Mouse (Mus musculus): ENCODE data around the gene Opcml. TPM values are rescaled to one million over a fixed set of nuclear protein-coding genes. Genes with fewer than 3 reads are reported as not detected.

Opcml gene
- polyA plus RNA-seq, 1 experiment, result 43.6 TPM

- Histone ChIP-seq H3K4me3 (replicated peaks; ENCODE audit: insufficient read depth, low read depth, low read length) (no peak overlapping the region), H3K27me3 (ENCODE audit: control insufficient read depth, insufficient read depth, low read length) (no peaks in the 10 kb centered on the region), H3K4me1 (ENCODE audit: control insufficient read depth, insufficient read depth, low read length) (no peaks in the 10 kb centered on the region; the same call in 1 of the 2 replicates), H3K27ac (ENCODE audit: insufficient read depth, low read length) (no peak overlapping the region)
- DNase-seq, result peak; percentile 40 to 76
- TF ChIP-seq CTCF (IDR thresholded peaks at IDR 0.05; ENCODE audit: borderline replicate concordance, insufficient read depth, low read depth, low read length) (no peak), POLR2A (IDR thresholded peaks at IDR 0.05; ENCODE audit: borderline replicate concordance, insufficient read depth, low read length) (no peak)
- 58% methylated on average over 8 of the region's 8 CpGs for WGBS
These were observed 435.4 kb downstream of the Opcml start for GRCm38 (mm10) chr9:28225824-28226569.

- TF ChIP-seq CTCF (IDR thresholded peaks at IDR 0.05; ENCODE audit: borderline replicate concordance, insufficient read depth, low read depth, low read length) (no peak), POLR2A (IDR thresholded peaks at IDR 0.05; ENCODE audit: borderline replicate concordance, insufficient read depth, low read length) (no peak)
- Histone ChIP-seq H3K4me3 (replicated peaks; ENCODE audit: insufficient read depth, low read depth, low read length) (no peak overlapping the region), H3K27ac (ENCODE audit: insufficient read depth, low read length) (no peak overlapping the region), H3K4me1 (ENCODE audit: control insufficient read depth, insufficient read depth, low read length) (no peaks in the 10 kb centered on the region; the same call in 1 of the 2 replicates), H3K27me3 (ENCODE audit: control insufficient read depth, insufficient read depth, low read length) (no peaks in the 10 kb centered on the region)
- WGBS, result 59% methylated on average over 5 of the region's 5 CpGs
- peak in 1 of 2 experiments; percentile 61 for DNase-seq
These were observed 436.0 kb downstream of the Opcml start for GRCm38 (mm10) chr9:28226570-28226951.

DNA sequence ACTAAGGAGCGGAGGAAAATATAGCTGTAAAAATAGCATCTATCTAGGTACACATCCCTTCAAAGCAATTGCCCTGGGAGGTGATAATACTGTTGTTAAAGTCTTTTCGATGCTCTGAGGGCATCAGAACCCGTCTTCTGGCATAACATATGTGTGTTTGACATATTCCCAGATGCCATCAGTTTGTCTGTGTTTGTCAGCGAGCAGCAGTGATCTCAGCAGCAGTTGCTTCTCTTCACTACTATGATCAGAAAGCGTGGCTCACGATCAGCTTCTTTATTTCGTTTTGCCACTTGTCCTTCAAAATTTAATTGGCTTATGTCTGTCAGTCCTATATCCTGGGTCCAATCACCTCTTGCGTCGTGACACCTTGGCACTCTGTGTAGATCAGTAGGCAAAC is 447.9 kb downstream of the Opcml start:
- TF ChIP-seq POLR2A (IDR thresholded peaks at IDR 0.05; ENCODE audit: borderline replicate concordance, insufficient read depth, low read length), result no peak
- no peak for TF ChIP-seq CTCF (IDR thresholded peaks at IDR 0.05; ENCODE audit: borderline replicate concordance, insufficient read depth, low read depth, low read length)
- H3K4me3 ChIP-seq (replicated peaks; ENCODE audit: insufficient read depth, low read depth, low read length), result no peak overlapping the region
- no peaks in the 10 kb centered on the region; the same call in 1 of the 2 replicates for H3K27me3 ChIP-seq (ENCODE audit: control insufficient read depth, insufficient read depth, low read length)
- no peak for DNase-seq
- WGBS, result 88% methylated on average over 9 of the region's 9 CpGs
- H3K27ac ChIP-seq (ENCODE audit: insufficient read depth, low read length), result no peak overlapping the region
- no peaks in the 10 kb centered on the region for H3K4me1 ChIP-seq (ENCODE audit: control insufficient read depth, insufficient read depth, low read length)

GRCm38 (mm10) chr9:28247742-28248503 is 457.3 kb downstream of the Opcml start:
- Histone ChIP-seq H3K4me3 (replicated peaks; ENCODE audit: insufficient read depth, low read depth, low read length) (no peak overlapping the region), H3K27me3 (ENCODE audit: control insufficient read depth, insufficient read depth, low read length) (no peaks in the 10 kb centered on the region), H3K4me1 (ENCODE audit: control insufficient read depth, insufficient read depth, low read length) (no peaks in the 10 kb centered on the region), H3K27ac (ENCODE audit: insufficient read depth, low read length) (no peak overlapping the region)
- 66% methylated on average over 7 of the region's 7 CpGs for WGBS
- peak; percentile 42 to 54 for DNase-seq
- TF ChIP-seq CTCF (IDR thresholded peaks at IDR 0.05; ENCODE audit: borderline replicate concordance, insufficient read depth, low read depth, low read length) (peak; percentile 68), POLR2A (IDR thresholded peaks at IDR 0.05; ENCODE audit: borderline replicate concordance, insufficient read depth, low read length) (no peak)

- no peaks in the 10 kb centered on the region for H3K4me1 ChIP-seq (ENCODE audit: control insufficient read depth, insufficient read depth, low read length)
- no peak overlapping the region for H3K4me3 ChIP-seq (replicated peaks; ENCODE audit: insufficient read depth, low read depth, low read length)
- DNase-seq, result no peak
- WGBS, result 84% methylated on average over 9 of the region's 9 CpGs
- TF ChIP-seq POLR2A (IDR thresholded peaks at IDR 0.05; ENCODE audit: borderline replicate concordance, insufficient read depth, low read length) (no peak), CTCF (IDR thresholded peaks at IDR 0.05; ENCODE audit: borderline replicate concordance, insufficient read depth, low read depth, low read length) (no peak)
- no peak overlapping the region for H3K27ac ChIP-seq (ENCODE audit: insufficient read depth, low read length)
- no peaks in the 10 kb centered on the region for H3K27me3 ChIP-seq (ENCODE audit: control insufficient read depth, insufficient read depth, low read length)
These were observed 460.8 kb downstream of the Opcml start for GRCm38 (mm10) chr9:28251341-28251740.

DNA sequence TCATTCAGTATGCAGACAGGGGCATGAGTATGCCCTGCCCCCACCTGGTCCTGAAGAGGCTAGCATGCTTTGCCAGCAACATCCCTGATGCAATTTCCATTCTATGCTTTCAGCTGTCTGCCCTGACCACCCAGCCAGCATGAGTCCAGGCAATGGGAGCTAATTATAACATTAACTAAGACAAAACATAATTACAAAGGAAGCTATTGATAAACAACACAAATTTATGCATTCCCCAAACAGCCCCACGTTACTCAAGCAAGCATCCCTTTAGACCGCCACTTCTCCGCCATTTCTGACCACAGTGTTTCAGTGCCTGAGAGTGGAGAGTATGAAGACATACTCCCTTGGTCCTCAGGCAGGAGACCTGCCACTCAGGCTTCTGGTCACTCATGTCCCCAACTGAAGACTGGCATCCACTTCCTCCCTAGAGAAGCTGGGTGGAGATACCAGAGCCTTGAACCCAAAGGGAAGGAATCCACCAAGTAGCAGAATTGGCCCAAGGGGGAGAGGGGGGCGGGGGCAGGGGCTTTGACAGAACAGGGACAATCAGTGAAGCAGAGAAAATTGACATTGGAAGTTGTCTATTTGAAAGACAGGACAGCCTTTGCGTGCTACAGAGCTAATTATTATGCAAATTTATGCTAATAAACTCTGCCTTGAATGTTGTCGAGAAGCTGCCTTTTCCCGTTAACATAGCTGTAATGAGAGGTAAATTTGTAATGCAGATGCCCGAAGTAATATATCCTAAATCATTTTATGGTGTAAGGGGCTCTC is 464.7 kb downstream of the Opcml start:
- Histone ChIP-seq H3K27ac (ENCODE audit: insufficient read depth, low read length) (no peak overlapping the region), H3K4me1 (ENCODE audit: control insufficient read depth, insufficient read depth, low read length) (no peaks in the 10 kb centered on the region)
- TF ChIP-seq CTCF (IDR thresholded peaks at IDR 0.05; ENCODE audit: borderline replicate concordance, insufficient read depth, low read depth, low read length), result no peak
- TF ChIP-seq POLR2A (IDR thresholded peaks at IDR 0.05; ENCODE audit: borderline replicate concordance, insufficient read depth, low read length), result no peak

DNA sequence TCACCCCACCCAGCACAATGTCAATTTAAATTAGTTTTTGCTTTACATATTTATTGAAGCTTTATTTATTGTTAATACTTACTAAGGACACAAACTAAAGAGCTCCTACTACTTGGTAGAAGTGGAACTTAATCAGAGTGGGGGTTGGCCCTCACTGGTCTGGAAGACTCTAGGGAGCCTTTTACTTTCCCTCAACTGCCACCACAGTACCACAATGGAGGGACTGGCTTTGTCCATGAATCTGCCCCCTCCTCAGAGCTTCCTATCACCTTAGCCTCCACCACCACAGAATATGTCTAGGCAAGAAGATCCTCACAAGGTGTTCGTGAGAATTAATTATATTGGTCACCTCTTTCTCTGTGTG is 465.3 kb downstream of the Opcml start:
- H3K4me3 ChIP-seq (replicated peaks; ENCODE audit: insufficient read depth, low read depth, low read length), result no peak overlapping the region
- H3K4me1 ChIP-seq (ENCODE audit: control insufficient read depth, insufficient read depth, low read length), result no peaks in the 10 kb centered on the region
- no peaks in the 10 kb centered on the region for H3K27me3 ChIP-seq (ENCODE audit: control insufficient read depth, insufficient read depth, low read length)
- H3K27ac ChIP-seq (ENCODE audit: insufficient read depth, low read length), result no peak overlapping the region
- DNase-seq, result no peak
- 86% methylated on average over 1 of the region's 1 CpGs for WGBS
- no peak for TF ChIP-seq POLR2A (IDR thresholded peaks at IDR 0.05; ENCODE audit: borderline replicate concordance, insufficient read depth, low read length)
- TF ChIP-seq CTCF (IDR thresholded peaks at IDR 0.05; ENCODE audit: borderline replicate concordance, insufficient read depth, low read depth, low read length), result no peak

More for the DNA sequence above, 464.7 kb downstream of the Opcml start:
- Histone ChIP-seq H3K27me3 (ENCODE audit: control insufficient read depth, insufficient read depth, low read length) (no peaks in the 10 kb centered on the region), H3K4me3 (replicated peaks; ENCODE audit: insufficient read depth, low read depth, low read length) (no peak overlapping the region)
- WGBS, result 77% methylated on average over 8 of the region's 8 CpGs
- DNase-seq, result no peak

Measured in cerebellum, adult 2 months (tissue).